Mouse (Mus musculus): ENCODE results near the gene Gmcl1.
A peak's percentile ranks its signal among the peaks of the same experiment; 100 is the strongest.

Gmcl1 gene

DNA sequence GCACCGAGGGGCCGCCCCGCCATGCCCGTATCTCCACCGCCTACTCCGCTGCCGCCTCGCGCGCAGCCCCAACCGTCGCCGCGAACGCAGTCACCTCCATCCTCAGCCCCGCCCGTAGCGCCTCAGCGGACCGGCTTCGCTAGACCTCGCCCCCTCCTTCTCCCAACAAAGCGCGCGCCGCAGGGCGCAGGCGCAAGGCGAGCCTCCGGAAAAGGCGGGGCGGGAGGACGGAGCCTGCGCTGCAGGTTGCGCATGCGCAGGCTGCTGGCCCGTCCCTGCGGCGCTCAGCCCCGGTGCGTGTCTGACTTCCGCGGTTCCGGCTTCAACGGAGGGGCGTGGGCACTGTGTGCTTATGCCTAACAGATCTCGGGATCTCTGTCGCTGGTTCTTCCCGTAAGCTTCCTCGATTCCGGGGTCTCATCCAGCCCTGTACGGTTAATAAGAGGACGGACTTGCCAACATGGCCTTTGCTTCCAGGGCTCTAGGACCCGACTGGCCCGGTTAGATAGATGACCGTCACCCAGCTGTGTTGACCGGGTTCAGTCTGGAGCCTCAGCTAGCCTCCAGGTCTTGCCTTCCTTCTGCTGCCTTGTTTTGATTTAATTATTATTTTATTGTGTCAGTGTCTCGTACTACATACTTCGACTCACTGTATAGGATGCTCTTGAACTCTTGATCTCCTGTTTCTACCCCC lies at the start of gene Gmcl1:
Gene Gmcl1 (minus strand): TSS at position 201 of the 694 bp plus-strand sequence.
- peak; percentile 94 for DNase-seq

DNA sequence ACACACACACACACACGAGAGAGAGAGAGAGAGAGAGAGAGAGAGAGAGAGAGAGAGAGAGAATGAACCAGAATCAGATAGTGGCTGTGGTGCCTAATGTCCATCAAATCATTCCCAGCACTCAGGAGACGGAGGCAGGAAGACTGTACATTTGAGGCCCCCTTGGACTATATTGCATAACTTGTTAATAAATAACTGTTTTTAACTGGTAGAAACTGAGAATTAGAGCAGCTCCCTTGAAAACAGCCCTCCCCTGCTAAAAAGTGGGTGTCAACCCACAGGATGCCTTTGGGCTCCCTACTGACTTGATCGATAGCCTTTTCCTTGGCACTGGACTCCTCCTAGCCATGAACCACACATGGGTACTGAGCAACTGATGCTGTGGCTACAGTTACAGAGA lies 49.2 kb upstream of the Gmcl1 start:
- no peak for DNase-seq

DNA sequence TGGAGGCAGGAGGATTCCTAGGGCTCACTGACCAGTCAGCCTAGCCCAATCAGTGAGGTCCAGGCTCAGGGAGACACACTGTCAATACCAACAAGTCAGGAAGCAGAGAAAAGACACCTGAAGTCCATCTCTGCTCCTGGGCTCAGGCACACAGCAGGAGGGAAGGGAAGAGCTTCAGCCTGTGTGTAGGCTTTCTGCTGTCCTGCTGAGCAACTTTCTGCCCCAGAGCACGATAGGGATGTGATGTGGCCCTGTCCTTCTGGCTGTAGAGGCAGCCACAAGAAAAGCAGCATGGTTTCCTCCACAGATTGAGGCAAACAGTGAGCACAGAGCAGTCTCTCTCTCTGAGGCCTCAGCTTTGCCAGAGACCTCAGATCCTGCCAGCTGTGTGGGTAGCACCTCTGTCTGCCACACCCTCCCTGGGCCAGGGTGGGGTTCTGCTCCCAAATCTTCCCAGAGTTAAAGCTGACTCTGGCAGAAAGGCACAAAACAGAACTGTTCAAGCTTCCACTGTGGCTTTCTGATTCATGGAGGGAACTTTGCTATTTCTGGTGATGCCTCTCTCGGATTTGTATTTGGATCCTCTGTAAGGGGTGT lies 48.3 kb upstream of the Gmcl1 start:
- no peak for DNase-seq

DNA sequence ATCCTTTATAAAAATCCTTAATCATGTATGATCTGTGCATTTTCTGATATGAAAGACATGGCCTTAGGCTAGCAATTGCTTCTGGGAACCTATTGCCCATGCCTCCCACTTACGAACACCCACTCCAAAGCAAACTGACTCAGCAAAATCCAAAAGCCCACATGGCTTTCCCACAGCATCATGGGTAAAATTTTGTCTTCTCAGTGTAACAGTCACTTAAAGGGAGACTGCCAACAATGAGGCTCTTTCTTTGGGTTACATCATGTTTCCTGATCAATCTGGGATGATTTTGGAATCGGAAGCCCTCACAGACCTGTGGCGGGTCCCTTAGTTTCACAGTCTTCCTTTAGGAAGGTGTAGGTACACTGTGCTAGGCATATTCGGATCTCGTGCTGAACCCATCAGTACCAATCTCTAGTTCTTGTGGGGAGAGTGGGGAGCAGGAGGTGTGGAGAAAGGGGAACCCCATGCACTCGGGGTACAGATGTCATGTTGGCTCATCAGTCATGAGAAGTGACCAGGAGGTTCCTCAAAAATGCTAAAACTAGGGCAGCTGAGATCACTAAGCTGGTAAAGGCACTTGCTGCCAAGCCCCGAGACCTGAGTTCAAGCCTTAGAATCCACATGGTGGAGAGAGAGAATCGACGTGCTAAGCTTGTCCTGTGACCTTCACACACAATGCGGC lies 45.9 kb upstream of the Gmcl1 start:
- no peak for DNase-seq

DNA sequence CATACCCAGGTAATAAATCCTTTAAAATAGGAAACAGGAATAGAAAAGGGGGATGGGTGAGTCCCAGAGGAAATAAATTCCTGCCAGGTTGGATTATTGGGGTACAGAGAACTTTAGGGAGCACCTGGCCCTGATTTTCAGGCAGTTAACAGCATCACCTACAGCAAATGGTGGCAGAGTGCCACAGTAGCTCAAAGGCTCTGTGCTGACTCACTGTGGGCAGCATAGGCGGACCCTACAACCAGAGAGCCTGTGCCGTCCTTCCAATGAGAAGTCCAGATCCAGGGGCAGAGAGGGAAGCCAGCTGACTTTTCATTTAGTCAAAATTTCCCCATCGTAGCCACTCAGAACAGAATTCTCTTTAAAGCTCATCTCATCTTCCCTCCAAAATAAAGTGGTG lies 44.0 kb upstream of the Gmcl1 start:
- DNase-seq, result no peak

DNA sequence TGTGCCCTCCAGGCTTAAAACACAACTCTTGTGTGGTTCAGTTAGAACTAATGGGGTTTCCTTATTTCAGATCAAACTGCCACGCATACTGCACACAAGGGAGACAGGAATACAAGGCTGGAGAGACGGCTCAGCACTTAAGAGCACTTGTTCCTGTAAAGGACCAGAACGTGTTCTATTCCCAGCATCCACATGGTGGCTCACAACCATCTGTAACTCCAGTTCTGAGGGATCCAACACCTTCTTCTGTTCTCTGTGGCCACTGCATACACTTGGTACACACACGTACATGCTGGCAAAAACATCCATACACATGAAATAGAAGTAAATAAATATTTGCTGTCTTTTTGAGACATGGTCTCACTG lies 43.5 kb upstream of the Gmcl1 start:
- no peak for DNase-seq

DNA sequence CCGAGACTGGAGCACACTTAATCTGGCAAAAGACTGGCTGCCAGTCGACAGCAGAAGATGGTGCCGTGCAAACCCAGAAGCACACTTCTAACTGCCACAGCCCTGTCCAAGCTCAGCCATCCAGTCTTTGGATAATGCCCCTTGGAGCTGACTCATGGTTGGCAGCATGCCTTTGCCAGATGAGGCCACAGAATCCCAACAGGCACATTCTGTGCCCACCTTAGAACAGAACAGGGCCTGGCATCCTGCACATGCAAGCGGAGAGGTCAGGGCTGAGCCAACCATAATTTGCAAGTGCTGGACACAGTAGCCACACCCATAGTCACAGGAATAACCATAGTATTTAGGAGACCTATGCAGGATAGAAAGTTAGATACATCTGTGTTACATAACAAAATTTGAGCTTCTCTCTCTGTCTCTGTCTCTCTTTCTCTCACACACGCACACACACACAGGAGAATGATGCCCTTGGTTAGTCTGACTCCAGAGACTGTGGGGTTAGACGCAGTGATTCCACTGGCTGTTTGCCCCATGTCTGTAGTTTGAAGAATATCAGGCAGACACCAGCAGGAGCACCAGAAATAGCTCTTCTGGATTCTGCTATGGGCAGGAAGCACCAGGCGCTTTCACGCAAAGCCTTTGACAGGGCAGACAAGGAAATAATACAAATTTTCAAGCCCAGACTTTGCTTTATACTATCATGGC lies 43.0 kb upstream of the Gmcl1 start:
- peak; percentile 28 for DNase-seq

DNA sequence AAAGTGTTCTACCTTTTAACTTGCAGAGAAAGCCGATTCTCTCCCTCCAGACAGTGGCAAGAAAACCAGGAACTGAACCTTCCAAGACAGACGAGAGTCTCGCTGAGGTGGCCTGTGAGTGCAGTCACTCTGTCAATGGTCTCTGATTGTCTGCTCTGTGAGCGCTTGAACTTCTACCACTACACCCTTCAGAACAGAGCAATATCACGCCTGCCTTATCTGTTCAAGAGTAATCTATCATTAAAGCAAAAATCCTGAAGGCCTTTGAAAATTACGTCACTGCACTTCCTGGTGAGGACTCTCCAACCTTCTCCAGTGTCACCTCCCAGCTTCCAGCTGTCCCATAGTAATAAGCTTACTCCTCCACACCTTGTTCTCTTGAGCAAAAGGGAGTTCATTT lies 41.8 kb upstream of the Gmcl1 start:
- no peak for DNase-seq

DNA sequence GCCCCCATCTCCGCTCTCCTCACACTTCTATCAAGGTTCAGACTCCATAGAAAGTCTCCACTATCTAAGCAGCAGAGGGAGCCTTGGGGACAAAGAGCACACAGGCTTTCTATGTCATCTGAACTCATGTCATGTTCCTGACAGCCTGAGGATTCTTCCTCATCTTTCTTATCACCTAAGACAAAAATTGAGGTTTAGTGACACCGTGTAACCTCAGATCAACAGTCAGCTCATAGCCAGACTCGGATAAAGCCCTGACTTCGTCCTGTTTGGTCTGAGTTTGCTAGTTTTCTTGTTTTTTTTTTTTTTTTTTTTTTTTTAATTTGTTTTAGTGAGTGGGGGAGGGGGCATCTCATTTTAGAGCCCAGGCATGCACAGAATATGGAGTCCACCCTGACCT lies 40.6 kb upstream of the Gmcl1 start:
- DNase-seq, result no peak

DNA sequence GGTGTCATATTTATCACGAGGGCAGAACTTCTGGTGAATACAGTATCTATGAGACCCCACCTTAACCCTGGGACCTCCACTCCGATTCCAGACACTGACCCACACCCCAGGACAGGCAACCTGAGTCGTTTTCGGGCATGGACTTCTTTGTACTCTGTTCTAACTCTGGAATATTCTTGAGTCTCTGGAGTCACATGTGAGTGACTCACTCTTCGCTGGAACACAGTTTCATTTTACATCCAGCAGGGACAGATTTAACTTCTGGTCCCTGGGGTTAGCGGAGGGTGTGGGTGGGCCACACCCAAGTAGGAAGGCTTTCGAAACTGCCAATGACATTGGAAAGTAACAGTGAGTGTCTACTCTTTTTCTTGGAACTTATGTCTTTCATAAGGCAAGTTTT lies 39.4 kb upstream of the Gmcl1 start:
- no peak for DNase-seq

DNA sequence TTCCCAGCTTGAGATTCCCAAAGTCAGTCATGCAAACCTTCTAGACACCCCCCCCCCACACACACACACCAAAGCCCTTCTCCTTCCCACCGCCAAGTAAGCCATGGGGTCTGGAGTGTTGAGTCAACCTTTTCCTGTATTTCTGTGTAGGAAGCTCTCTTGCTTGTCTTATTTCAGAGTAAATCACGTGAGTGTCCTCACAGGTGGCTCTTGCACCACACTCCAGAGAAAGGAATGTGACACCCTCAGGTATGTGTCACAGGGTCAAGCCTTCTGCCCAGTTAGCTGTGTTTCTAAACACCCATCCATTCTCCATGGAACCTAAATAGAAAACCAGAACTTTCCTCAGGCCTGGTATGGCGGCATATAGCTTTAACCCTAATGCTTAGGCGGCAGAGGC lies 35.8 kb upstream of the Gmcl1 start:
- no peak for DNase-seq

DNA sequence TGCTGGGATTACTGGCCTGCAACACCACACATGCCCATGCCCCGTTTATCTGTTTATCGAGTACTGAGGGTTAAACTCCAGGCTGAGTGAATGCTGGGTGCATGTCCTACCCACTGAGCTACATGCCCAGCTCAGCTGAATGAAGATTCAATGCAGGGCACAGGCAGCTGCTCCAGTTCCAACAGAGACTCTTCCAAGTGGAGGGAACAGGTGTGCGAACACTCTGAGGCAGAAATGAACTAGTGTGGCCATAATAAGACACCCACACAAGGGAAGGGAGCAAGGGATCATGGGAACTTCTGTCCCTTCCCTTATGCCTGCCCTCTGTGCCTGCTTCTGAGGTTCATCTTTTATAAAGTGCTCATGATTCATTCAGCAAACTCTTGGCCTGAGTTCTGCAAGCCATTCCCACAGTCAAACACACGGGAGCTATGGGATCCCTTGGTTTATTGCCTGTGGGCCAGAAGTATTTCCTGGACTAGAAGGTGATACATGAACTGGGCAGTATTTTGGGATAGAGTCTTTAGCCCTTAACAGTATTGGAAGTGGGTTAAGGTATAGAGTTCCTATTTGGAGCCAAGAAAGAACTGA lies 35.1 kb upstream of the Gmcl1 start:
- DNase-seq, result no peak

DNA sequence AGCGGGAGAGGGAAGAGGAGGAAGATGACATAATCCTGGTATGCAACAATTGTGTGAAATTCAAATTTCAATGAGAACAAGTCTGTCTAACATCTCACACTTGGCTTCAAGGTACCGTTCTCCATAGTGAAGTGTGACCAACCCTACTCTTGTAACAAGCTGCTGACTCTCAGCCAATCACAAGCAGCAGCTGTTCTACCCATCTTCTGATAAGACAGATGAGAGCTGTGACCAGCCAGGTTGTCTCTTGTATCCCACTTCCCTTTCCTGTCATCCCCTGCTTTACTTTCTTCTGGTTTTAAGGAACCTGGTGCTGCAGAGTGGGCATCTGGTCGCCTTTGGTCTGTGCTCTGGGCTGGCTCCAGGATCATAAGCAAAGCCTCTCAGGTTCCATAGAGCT lies 34.3 kb upstream of the Gmcl1 start:
- DNase-seq, result no peak

DNA sequence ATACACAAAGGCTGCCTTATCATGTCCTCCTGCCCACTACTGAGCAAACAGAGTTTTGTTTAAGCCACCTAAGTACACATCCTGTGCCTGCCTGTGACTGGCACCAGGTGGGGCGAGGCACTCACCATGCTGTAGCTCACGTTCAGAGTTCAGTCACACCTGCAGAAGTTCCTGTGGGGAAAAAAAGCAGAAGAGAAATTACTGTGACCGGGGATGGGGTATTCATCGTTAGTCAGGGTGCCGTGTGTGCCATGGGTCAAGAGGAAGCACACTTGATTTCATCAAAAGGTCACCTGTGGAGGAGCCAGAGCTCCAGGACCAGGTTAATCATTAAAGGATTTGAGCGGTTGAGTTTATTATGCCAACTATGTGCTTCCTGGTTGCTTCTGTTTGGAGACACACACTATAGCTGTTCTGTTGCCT lies 32.5 kb upstream of the Gmcl1 start:
- peak; percentile 9 for DNase-seq

DNA sequence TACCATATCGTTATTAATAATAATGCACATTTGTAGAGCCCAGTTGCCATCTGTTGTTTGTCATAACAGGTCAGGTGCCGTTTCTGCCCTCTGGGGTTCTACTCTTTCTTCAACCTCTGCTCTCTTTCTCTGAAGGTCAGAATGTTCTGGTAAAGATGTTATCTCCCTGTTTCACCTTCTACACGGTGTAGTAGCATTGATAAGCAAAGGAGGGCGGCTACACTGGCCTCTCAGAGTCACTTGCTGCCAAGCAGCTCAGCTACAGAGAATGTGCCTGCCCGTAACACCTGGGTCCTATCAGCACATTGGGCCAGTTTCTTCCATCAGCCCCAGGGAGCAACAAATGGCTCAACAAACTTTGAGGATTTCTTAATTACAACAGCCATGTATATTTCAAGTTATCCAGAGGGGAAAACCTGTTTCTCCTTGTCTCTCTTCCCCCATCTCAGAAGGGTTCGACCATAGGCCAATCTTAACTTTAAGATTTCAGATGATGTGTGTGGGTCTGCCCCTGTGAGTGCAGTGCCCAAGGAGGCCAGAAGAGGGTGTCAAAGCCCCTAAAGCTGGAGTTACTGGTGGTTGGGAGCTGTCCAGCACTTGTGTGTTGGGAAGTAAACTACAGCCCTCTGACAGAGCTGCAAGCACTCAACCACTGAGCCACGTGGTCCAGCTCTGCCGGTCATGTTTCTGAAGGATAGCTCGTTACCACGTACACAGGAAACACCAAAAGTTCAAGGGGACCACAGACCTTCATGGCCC lies 21.1 kb upstream of the Gmcl1 start:
- no peak for DNase-seq

DNA sequence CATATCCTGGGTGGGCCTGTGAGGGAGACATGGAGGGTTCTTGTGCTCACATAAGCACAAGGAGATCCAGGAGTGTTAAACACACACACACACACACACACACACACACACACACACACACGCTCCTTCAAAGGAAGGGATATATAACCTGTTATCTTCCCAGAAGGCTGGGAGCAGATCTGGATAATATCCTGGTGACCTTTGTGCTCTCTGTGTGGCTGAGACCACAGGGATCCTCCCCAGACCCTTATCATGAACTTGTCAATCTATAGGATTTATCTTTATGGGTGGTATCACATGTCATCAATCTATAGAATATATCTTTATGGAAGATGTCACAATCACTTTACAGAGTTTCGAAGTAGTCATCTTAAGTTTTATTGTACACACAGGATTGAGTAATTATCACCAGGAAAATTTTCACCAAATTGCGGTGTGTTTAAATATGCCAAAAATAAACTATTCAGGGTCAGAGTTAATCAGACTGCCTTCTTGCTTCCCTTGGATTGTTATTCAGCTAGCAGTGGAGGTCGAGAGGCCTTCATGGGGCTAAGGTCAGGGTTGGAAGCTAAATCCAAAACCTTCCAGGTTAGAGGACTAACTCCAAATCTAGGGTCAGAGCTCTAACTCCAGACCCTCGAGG lies 19.8 kb upstream of the Gmcl1 start:
- DNase-seq, result no peak

DNA sequence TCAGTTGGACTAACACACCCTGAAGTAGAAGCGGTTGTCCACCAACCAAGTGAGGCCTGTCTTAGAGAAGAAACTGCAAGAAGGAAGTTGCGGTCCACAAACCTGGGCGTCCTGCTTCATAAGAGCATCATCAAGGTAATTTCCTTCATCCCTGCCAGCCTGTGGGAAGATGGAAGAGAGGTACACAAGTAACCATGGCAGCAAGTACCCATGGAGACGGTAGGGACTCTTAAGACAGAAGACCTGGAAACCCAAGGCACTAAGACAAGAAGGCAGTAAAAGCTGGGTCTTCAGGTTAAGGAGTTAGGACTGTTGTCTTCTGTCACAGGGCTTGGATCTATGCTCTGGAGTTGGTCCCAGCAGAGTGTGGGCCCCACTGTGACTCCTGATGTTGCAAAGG lies 17.8 kb upstream of the Gmcl1 start:
- DNase-seq, result no peak

DNA sequence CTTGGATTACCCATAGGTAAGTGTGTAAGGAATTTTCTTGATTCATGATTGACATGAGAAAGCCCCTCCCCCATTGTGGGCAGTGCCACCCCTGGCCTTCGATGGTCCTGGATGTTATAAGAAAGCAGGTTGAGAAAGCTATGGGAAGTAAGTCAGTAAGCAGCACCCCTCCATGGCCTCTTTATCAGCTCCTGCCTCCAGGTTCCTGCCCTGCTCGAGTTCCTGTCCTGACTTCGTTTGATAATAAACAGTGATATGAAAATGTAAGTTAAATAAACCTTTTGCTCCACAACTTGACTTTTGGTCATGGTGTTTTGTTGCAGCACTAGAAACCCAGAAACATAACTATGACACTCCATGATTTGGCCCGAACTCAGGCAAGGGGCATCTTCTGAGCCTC lies 16.6 kb upstream of the Gmcl1 start:
- DNase-seq, result no peak

DNA sequence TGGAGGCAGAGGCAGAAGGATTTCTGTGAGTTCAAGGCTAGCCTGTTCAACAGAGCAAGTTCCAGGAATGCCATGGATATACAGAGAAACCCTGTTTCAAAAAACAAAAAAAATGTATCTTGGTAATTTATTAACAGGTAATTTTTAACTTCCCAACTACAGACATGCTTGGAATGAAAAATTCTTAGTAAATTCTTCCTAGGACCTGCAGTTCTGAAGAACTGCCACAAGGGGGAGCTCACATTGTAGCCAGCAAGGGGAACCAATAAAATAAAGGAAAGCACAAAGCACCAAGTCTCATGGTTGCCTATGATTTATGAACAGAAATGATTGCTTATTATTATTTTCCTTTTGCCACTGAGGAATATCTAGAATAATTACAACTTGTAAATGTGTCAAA lies 14.0 kb upstream of the Gmcl1 start:
- peak; percentile 57 for DNase-seq

DNA sequence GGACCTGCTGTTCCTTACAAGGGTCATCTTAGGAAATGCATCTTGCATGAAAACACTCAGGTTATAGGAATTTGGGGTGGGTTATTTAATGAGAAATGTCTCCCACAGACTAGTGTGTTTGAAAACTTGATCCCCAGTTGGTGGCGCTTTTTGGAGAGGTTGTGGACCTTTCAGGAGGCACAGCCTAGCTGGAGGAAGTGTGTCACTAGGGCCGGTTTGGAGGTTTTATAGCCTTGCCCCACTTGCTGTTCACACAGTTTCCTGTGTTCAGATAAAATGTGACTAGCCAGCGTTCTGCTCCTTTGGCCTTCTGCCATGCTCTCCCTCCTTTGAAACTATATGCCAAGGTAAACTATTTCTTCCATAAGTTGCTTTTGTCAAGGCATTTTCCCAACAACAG lies 7.5 kb upstream of the Gmcl1 start:
- no peak for DNase-seq

DNA sequence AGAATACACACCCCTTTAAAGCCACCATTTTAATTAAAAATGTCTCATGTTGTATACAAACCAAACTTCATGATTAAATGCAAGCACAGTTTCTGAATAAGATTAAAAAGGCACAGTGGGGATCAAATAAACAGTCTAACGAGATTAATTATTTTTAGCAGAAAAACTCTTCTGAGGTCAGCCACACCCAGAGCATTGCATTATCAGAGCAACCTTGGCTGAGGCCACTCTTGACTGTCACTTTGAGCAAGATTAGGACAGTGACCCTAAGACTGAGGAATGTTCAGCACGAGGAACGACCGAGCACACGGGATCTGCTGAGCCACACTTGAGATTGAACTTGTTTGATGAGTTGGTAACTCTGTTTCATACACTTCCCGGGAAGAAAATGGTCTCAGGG lies 3.6 kb upstream of the Gmcl1 start:
- DNase-seq, result no peak

DNA sequence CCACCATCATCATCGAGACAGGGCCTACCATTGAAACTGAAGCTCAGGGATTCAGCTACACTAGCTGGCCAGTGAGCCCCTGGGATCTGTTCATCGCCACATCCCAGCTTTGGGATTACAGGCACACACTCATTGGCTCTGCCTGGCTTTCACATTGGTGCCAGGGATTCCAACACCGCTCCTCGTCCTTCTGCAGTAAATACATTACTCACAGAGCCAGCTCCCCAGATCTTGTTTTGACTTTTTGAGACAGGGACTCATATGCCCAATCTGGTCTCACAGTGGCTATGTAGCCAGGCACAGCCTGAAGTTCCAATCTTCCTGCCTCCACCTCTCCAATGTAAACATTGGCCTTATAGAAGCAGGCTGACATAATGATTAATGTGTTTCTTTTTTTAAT lies 3.1 kb upstream of the Gmcl1 start:
- DNase-seq, result no peak
